Mouse (Mus musculus): ENCODE results near the gene Tnrc6b.
"Not testable (repeated sequence)": the region's sequence is repeated elsewhere in the genome, so short reads cannot be mapped to it uniquely, and the experiment has no call there.

The Tnrc6b gene

DNA sequence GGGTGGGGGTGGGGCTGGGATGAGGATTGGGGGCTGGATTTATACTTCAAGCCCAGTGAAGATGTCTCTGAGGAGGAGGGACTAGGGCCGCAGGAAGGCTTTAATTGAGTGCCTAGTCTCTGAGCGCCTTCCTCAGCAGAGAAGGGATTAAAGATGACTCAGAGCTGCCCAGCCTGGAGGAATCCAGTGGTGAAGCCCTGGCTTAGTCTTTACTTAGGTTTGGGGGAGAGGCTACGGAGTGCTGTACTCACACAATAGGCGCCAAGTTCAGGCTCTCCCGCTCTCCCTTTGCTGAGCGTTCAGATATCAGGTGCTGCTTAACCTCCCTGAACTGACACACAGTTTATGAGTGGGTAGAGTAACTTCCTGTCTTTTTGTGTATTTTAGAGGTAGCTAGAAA is 86.6 kb downstream of the Tnrc6b start:
- DNase-seq: peak in 1 of 2 experiments; percentile 34

- DNase-seq: peak; percentile 83 to 91
Measured at GRCm38 (mm10) chr15:80798367-80799073, 87.4 kb downstream of the Tnrc6b start.

- peak; percentile 31 to 57 for DNase-seq
Measured at GRCm38 (mm10) chr15:80799074-80799633, 88.0 kb downstream of the Tnrc6b start.

- DNase-seq: peak; percentile 39 to 42
Measured at GRCm38 (mm10) chr15:80799634-80800137, 88.6 kb downstream of the Tnrc6b start.

DNA sequence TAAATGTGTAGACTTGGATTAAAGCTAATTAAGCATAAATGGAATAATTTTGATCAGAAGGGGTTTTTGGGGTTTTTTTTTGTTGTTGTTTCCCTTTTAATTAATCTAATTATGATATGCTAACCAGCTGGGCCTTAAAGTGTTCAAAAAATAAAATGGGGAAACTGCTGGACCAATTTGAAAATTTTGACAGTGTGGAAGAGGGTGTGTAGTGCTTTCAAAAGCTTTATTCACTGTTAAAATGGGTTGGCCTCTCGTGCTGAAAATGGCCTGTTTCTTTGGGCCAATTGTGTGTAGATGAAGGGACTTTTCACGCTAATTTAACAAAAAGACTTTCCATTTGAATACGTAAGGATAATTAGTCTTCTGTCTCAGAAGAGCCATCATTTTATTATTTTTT is 89.1 kb downstream of the Tnrc6b start:
- DNase-seq: no peak

- peak in 1 of 2 experiments; percentile 25 for DNase-seq
Measured at GRCm38 (mm10) chr15:80800765-80801164, 89.7 kb downstream of the Tnrc6b start.

DNA sequence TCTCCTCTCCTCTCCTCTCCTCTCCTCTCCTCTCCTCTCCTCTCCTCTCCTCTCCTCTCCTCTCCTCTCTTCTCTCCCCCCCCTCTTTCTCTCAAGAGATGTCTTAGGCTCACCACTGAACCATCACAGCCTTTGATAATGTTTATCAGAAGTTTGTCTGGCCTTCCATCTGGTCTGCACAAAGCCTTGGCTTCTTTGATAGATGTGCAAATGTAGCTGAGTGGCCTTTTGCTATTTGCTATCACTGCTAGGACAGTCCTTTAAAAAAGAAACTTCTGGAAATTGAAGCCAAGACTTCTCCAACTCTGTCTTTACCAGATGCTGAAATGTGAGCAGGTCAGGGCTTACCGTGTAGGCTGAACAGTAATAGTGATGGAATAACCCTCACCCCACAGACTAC is 90.5 kb downstream of the Tnrc6b start:
- no peak for DNase-seq

GRCm38 (mm10) chr15:80807162-80807561 is 96.0 kb downstream of the Tnrc6b start:
- no peak for DNase-seq

DNA sequence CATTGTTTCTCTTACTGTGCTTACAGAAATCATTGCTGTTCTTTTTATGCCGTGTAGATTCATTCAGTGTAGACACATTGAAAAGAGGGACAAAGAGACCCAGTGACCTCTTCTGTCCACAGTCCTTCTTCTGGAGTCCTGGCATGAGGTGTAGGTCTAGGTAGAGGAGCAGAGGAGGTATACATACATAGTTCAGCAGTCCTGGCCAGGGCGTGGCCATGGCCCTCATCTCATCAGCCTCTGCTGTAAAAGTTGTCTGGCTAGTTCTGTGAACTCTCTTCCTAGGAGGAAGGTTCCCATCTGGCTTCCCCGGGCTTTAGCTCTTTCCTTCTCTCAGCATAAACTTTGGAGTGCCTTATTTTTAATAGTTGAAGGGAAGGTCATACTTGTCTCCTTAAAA is 99.1 kb downstream of the Tnrc6b start:
- DNase-seq: no peak

GRCm38 (mm10) chr15:80812840-80813239 is 101.7 kb downstream of the Tnrc6b start:
- DNase-seq: no peak

DNA sequence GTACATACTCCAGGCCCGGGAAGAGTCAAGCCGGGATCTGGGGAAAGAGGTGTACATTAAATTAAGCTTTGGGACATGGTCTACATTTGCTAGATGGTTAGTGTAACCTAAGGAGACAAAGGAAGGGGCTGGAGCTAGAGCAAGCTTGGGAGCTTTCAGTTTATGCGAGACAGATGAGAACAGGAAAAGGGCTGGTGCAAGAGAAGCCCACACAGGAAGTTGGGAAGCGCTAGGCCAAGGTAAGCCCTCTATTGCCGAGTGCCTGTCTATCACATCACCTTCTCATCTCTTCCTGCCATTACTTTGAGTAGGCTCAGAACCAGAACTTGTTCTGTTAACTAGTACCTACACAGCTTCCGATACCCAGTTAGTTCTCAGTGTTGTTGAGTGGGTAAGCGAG is 103.7 kb downstream of the Tnrc6b start:
- DNase-seq: no peak

DNA sequence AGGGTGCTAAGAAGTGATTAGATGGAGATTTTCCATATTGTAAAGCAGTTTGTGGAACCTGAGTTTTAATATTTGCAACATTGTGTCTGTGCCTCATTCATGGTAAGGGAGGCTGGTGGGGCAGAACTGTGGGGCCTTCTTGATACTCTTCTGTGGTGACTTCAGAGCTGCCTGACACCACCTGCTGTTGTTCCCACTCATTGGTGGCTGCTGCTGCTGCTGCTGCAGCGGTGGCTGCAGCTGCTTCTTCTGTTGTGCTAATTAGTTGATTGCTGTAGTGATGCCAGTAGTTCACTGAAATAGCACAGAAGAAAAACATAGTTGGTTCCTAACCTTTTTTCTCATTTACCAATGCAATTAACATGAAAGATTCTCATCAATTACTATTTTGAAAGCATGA is 111.2 kb downstream of the Tnrc6b start:
- DNase-seq: no peak

GRCm38 (mm10) chr15:80831170-80831569 is 120.1 kb downstream of the Tnrc6b start:
- no peak for DNase-seq

GRCm38 (mm10) chr15:80832808-80833207 is 121.7 kb downstream of the Tnrc6b start:
- no peak for DNase-seq

- DNase-seq: no peak
Measured at GRCm38 (mm10) chr15:80836246-80836645, 125.1 kb downstream of the Tnrc6b start.

DNA sequence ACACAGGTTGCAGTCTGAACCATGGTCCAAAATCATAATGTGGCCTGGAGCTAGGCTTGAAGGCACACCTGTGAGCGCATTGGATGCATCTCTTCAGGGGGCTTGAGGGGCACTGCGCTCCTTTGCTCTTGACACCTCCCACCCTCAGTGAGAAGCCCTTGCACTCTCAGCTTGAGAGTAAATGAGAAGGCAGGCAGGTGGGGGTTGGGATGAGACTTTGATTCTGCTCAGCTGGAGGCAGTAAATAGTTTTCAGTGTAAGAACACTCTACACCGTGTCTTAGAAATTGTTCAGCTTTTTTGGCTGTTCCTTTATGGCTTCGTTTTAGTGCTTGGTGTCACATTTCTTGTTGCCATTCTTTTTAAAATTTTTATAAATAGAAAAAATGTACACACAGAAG is 127.7 kb downstream of the Tnrc6b start:
- DNase-seq: no peak

GRCm38 (mm10) chr15:80839653-80840420 is 128.7 kb downstream of the Tnrc6b start:
- peak in 1 of 2 experiments; percentile 30 for DNase-seq

GRCm38 (mm10) chr15:80844262-80844661 is 133.1 kb downstream of the Tnrc6b start:
- no peak for DNase-seq

DNA sequence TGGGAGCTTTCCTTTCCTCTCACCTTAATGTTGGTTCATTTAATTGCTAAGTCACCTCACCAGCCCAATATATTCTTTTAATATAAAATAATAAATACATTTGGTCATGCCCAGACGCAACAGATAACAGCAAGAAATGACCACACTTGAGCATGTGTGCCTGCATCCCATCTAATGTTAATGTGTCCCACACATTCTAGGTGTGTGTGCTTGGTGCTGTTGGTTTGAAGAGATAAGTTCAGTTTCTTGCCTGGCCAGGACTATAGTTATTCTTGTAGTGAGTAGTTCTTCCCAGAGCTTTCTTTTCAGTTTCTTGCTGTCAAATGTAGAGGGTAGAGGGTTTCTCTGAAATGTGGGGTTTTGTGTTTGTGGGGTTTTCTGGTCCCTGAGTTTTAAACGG is 133.8 kb downstream of the Tnrc6b start:
- DNase-seq: no peak

DNA sequence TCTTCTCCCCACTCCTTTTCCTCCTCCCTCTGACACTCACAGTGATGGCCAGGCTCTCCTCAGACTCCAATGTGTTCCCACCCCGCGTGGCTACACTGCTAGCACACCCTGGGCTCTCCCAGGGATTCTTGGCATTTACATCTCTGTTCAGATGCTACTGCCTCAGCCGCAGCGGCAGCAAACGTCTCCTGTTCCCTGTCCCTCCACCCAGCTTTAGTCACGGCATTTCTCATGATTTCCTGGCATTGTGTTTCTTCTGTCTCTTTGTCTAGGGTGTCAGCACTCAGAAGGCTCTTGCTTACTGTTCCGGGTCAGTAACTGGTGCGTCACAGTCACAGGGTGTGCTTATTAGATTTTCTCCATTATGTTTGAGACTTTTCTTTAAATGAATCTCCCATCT is 138.9 kb downstream of the Tnrc6b start:
- DNase-seq: peak; percentile 14 to 27

DNA sequence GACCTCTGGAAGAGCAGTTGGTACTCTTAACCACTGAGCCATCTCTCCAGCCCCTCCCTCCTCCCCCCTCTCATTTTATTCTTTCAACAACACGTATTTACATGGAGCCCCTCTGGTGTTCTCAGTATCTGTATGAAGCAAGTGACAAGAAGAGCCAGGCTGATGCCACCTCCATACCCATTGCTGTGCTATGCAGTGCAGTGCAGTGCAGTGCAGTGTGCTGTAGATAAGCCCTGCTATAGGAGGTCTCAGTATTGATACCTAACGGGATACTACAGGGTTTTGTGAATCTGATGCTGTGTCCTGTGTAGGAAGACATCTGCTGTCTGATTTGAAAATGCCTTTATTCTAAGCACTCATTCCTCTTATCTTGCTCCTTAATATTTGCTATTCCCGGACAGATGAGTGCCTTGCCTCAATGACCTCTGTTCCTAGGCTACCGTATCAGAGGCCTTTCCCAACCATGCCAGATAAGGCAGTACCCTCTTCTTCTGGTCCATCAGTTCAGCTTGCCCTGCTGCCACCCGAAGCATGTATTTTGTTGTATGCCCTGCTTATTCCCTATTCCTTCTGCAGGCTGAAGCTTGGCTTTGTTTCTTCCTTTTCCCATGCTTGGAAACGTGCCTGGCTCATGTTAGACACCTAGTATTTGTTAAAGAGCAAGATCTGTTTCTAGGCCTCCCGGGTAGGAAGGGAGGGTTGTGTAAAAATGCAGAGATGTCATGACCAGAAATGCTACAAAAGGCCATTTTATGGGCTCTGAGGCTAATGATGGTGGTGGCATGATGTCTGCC is 139.8 kb downstream of the Tnrc6b start:
- peak; percentile 21 to 50 for DNase-seq

- DNase-seq: no peak
Measured at GRCm38 (mm10) chr15:80852122-80852521, 141.0 kb downstream of the Tnrc6b start.

DNA sequence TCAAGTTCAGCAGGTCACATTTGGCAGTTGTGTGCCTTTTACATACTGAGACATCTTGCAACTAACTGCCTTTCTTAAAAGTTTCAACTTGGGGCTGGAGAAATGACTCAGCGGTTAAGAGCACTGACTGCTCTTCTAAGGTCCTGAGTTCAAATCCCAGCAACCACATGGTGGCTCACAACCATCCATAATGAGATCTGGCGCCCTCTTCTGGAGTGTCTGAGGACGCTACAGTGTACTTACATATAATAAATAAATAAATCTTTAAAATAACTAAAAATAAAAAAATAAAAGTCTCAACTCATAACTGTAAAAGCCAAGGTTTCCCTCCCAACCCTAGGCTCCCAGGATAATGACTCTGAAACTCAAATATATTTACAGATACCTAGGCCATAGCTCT is 141.4 kb downstream of the Tnrc6b start:
- not testable (repeated sequence) for DNase-seq
